Mouse (Mus musculus) limb, embryonic 13.5 days (tissue): ENCODE measurements around the gene Ltv1. TPM values are rescaled to one million over a fixed set of nuclear protein-coding genes. Genes with fewer than 3 reads are reported as not detected.
A peak's percentile ranks its signal among the peaks of the same experiment; 100 is the strongest.

ENCODE experiments used
- ATAC-seq: fragments of 200-750 bp; cut with Nextera tagmentation; 2 replicates; pipeline ENCODE4 v1.8.0; 2017; ENCODE audit warnings: low read depth, moderate number of reproducible peaks, moderate TSS enrichment; ENCODE audit not compliant: low FRiP score
- H3K27ac ChIP-seq: fragments of 300-500 bp; sonication (generic); 2 replicates; pipeline ENCODE4 v1.5.1; 2015; ENCODE audit warnings: inconsistent platforms, mild to moderate bottlenecking, moderate library complexity
- H3K27me3 ChIP-seq: fragments of 300-500 bp; sonication (generic); 2 replicates; pipeline ENCODE4 v1.6.1; 2015; ENCODE audit warnings: mild to moderate bottlenecking, inconsistent platforms
- H3K36me3 ChIP-seq: fragments of 300-500 bp; sonication (generic); 2 replicates; pipeline ENCODE4 v1.6.1; 2015; ENCODE audit warnings: inconsistent platforms, mild to moderate bottlenecking, moderate library complexity
- H3K4me1 ChIP-seq: fragments of 300-500 bp; sonication (generic); 2 replicates; pipeline ENCODE4 v1.6.1; 2015; ENCODE audit warnings: inconsistent platforms
- H3K4me2 ChIP-seq: fragments of 300-500 bp; sonication (generic); replicated peaks from 2 replicates; pipeline ENCODE4 v1.6.1; 2015; ENCODE audit warnings: inconsistent platforms, mild to moderate bottlenecking, moderate library complexity
- H3K4me3 ChIP-seq: fragments of 300-500 bp; sonication (generic); 2 replicates; pipeline ENCODE4 v1.5.1; 2015; ENCODE audit warnings: moderate library complexity, mild to moderate bottlenecking, inconsistent platforms
- H3K9ac ChIP-seq: fragments of 300-500 bp; sonication (generic); 2 replicates; pipeline ENCODE4 v1.6.1; 2015; ENCODE audit warnings: mild to moderate bottlenecking, inconsistent platforms
- H3K9me3 ChIP-seq: fragments of 300-500 bp; sonication (generic); 2 replicates; pipeline ENCODE4 v1.6.1; 2016; ENCODE audit warnings: inconsistent platforms
- WGBS: fragments of 180-500 bp; shearing (Covaris S2); methylation state at CpG from one replicate; pipeline ENCODE4 v1.1.7; 2015; 5-methylcytosine and 5-hydroxymethylcytosine counted together
- polyA plus RNA-seq: library from polyadenylated mRNA; unstranded; fragments of >200 nt; fragmentation: Nextera tagmentation; extraction: Ambion mirVana; gene quantifications from 2 replicates; pipeline ENCODE4 v1.2.1, GENCODE M21; 2015

Gene Ltv1
- polyA plus RNA-seq, 1 experiment from 2014 or later = 65.7 TPM

DNA sequence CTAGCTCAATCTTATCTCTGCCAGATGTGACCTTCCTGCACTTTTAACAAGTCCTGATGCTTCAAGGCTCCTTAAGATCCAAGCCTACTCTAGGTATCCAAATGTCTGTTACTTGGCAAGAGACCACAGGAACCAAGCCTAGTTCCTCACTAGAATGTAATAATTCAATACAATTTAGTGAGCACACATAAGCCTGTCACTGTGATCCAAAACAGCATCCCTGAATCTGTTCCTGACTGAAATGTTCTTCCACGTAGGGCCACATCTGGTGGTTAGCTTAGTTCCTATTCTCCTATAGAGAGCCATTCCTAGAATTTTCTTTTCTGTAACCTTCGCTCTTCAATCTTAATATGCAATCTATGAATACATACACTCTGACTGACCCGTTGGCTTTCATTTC lies 6.2 kb downstream of the Ltv1 start:
- Histone ChIP-seq H3K9ac (no peak overlapping the region), H3K4me1 (peaks cover 6% of the 10 kb centered on the region), H3K4me2 (no peak overlapping the region), H3K36me3 (peaks cover 78% of the 10 kb centered on the region), H3K9me3 (no peaks in the 10 kb centered on the region), H3K4me3 (no peak overlapping the region), H3K27ac (no peak overlapping the region), H3K27me3 (no peaks in the 10 kb centered on the region)
- WGBS = 81% methylated on average over 3 of the region's 3 CpGs
- ATAC-seq = no peak

GRCm38 (mm10) chr10:13184170-13184766 lies 8.7 kb downstream of the Ltv1 start:
- peaks cover 81% of the 10 kb centered on the region for H3K36me3 ChIP-seq
- no peak overlapping the region for H3K27ac ChIP-seq
- no peaks in the 10 kb centered on the region for H3K9me3 ChIP-seq
- H3K4me1 ChIP-seq = peaks cover 6% of the 10 kb centered on the region
- H3K4me2 ChIP-seq = no peak overlapping the region
- H3K4me3 ChIP-seq = no peak overlapping the region
- WGBS = 93% methylated on average over 4 of the region's 4 CpGs
- H3K9ac ChIP-seq = no peak overlapping the region
- H3K27me3 ChIP-seq = no peaks in the 10 kb centered on the region
- no peak for ATAC-seq

DNA sequence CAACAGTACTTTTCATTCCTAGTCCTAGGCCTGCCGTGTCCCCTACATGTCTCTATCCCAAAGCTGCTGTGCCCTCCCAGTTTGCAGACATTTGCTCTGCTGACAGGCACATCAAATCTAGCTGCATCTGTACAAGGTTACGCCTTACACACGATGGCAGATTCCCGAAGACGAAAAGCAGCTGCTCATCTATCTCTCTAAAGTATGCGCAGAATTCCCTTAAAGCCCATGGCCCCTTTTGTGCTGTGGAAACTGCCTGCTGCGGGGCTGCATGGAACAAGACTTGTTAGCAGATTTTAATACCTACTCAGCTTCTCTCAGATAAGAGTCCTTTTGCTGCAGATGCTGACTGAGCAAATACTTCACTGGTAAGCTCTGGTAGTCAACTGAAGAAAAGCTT lies 12.8 kb downstream of the Ltv1 start:
- H3K4me2 ChIP-seq = no peak overlapping the region
- WGBS = 80% methylated on average over 7 of the region's 7 CpGs
- no peak overlapping the region for H3K9ac ChIP-seq
- no peak overlapping the region for H3K4me3 ChIP-seq
- no peaks in the 10 kb centered on the region for H3K27me3 ChIP-seq
- H3K9me3 ChIP-seq = no peaks in the 10 kb centered on the region
- no peak for ATAC-seq
- peaks cover 9% of the 10 kb centered on the region for H3K4me1 ChIP-seq
- no peak overlapping the region for H3K27ac ChIP-seq
- peaks cover 80% of the 10 kb centered on the region for H3K36me3 ChIP-seq

DNA sequence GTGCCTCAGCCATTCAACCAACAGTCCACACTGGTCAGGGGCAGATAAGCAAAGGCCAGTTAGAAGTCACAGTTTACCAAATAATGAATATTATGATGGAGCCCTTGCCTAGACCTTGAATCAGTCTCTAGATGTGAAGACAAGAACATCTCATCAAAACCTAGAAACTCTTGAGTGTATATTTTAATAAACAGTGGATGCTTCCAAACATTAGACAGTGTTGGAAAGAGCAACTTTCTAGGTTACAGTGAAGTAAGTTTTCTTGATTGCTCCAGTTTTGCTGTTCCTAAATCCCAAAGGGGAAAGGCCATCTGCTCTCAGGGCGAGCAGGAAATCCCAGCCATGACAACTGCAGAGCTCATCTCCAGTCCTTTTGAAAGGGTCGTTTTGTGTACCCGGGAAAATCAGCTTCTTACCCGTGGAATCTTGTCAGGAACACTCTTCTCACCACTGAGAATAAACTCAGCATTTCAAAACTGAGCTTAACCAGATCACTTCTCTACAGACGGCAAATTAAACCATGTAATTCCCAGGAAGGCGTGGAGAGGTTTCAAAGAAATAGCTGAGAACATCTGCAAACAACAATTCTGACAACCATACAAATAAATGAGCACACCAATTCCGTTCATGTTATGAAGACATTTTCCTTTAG lies 14.9 kb downstream of the Ltv1 start, which contains the start of gene Zc2hc1b:
Gene Zc2hc1b, minus strand, starts transcription at position 51 of the 652 bp plus-strand sequence.
- Histone ChIP-seq H3K4me2 (no peak within 1 kb of the TSS), H3K27ac (no peak within 1 kb of the TSS), H3K9ac (no peak within 1 kb of the TSS), H3K36me3 (peaks cover 65% of the 10 kb centered on the region), H3K9me3 (no peaks in the 10 kb centered on the region), H3K4me3 (no peak within 1 kb of the TSS), H3K4me1 (peaks cover 4% of the 10 kb centered on the region), H3K27me3 (no peaks in the 10 kb centered on the region)
- ATAC-seq = no peak
- 78% methylated on average over 7 of the region's 7 CpGs for WGBS

DNA sequence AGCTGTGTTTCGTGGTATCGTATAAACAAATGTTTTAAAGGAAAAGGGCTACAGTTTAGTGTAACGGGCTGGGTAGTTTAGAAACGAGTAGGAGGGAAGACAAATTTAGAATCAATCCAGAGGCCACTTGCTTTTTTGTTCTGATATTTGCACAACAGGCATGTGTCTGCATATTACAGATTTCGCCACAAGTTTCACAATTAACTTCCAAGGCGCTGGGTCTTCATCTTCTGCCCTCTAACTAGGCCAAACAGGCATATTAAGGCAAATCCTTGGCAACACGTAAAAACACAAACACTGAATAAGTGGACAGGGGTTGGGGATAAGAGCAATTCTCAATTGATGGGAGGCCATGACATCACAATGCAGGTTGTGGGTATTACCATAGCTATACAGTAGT lies 17.1 kb downstream of the Ltv1 start:
- no peak for ATAC-seq
- Histone ChIP-seq H3K27ac (no peak overlapping the region), H3K4me3 (no peak overlapping the region), H3K4me1 (peaks cover 23% of the 10 kb centered on the region), H3K9ac (no peak overlapping the region), H3K27me3 (no peaks in the 10 kb centered on the region), H3K36me3 (peaks cover 47% of the 10 kb centered on the region), H3K9me3 (no peaks in the 10 kb centered on the region), H3K4me2 (no peak overlapping the region)
- WGBS = 75% methylated on average over 7 of the region's 7 CpGs

DNA sequence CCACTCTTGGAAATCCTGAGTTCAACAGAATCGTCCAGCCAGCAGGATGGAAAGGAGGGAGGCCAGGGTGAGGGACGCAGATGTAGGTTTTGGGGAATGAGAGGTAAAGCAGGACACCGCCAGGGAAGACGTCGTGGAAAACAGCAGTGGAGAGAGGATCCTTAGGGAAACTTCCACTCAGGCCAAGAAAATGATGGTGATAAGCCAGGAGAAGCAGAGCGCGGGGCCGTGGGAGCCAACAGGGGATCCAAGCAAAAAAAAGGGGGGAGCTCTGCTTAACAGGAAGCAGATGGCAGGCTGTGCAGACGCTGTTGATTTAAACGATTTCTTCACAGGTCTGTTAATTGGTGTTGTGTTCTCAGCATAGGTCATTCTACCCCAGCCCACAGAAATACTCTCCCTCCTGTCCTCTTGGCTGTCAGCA lies 20.2 kb downstream of the Ltv1 start:
- Histone ChIP-seq H3K4me1 (peaks cover 43% of the 10 kb centered on the region), H3K4me3 (no peak overlapping the region), H3K4me2 (peak overlapping the region; percentile 32), H3K27me3 (no peaks in the 10 kb centered on the region), H3K9me3 (no peaks in the 10 kb centered on the region), H3K27ac (peak overlapping the region; percentile 52; the same call in 1 of the 2 replicates), H3K9ac (no peak overlapping the region), H3K36me3 (peaks cover 18% of the 10 kb centered on the region)
- peak; percentile 70 for ATAC-seq
- 15% methylated on average over 10 of the region's 10 CpGs for WGBS

DNA sequence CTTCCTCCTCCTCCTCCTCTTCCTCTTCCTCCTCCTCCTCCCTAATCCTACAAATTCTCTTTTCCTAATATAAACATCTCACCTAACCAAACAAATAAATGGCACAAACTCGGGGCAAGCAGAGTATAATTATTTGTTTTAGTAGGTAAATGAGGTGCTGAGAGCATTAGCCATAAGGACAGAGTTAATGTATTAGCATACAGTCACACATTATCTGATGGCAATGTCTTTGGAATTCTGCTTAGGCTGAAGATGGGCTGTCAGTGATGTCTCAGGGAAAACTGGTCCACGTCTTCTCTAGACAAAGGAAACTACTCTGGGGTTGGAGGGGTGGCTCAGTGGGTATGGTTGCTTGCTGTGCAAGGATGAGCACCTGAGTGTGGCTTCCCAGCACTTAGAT lies 21.5 kb downstream of the Ltv1 start:
- H3K36me3 ChIP-seq = peaks cover 6% of the 10 kb centered on the region
- peaks cover 43% of the 10 kb centered on the region for H3K4me1 ChIP-seq
- no peak overlapping the region for H3K4me3 ChIP-seq
- H3K27me3 ChIP-seq = no peaks in the 10 kb centered on the region
- ATAC-seq = no peak
- 27% methylated on average over 2 of the region's 2 CpGs for WGBS
- H3K4me2 ChIP-seq = peak overlapping the region; percentile 27; the same call in 1 of the 2 replicates
- H3K9ac ChIP-seq = no peak overlapping the region
- H3K9me3 ChIP-seq = no peaks in the 10 kb centered on the region
- H3K27ac ChIP-seq = peak overlapping the region; percentile 33; the same call in 1 of the 2 replicates

GRCm38 (mm10) chr10:13170739-13171448 lies 22.1 kb downstream of the Ltv1 start:
- 0 out of 2 replicates have a peak, but pooled peaks cover under 1% of the 10 kb centered on the region for H3K36me3 ChIP-seq
- no peaks in the 10 kb centered on the region for H3K9me3 ChIP-seq
- peaks cover 43% of the 10 kb centered on the region for H3K4me1 ChIP-seq
- no peak overlapping the region for H3K4me3 ChIP-seq
- H3K4me2 ChIP-seq = peak overlapping the region; percentile 27; the same call in 1 of the 2 replicates
- H3K9ac ChIP-seq = no peak overlapping the region
- 11% methylated on average over 12 of the region's 12 CpGs for WGBS
- ATAC-seq = peak; percentile 70
- no peaks in the 10 kb centered on the region for H3K27me3 ChIP-seq
- peak overlapping the region; percentile 33 for H3K27ac ChIP-seq

GRCm38 (mm10) chr10:13168461-13168860 lies 24.5 kb downstream of the Ltv1 start:
- Histone ChIP-seq H3K36me3 (no peaks in the 10 kb centered on the region), H3K9ac (no peak overlapping the region), H3K9me3 (peaks cover 5% of the 10 kb centered on the region; the same call in 1 of the 2 replicates), H3K27ac (0 out of 2 replicates have a peak overlapping the region, but pooled peaks have one; percentile 10), H3K4me3 (no peak overlapping the region), H3K4me1 (peaks cover 40% of the 10 kb centered on the region), H3K4me2 (no peak overlapping the region), H3K27me3 (no peaks in the 10 kb centered on the region)
- ATAC-seq = no peak
- WGBS = 71% methylated on average over 5 of the region's 5 CpGs

DNA sequence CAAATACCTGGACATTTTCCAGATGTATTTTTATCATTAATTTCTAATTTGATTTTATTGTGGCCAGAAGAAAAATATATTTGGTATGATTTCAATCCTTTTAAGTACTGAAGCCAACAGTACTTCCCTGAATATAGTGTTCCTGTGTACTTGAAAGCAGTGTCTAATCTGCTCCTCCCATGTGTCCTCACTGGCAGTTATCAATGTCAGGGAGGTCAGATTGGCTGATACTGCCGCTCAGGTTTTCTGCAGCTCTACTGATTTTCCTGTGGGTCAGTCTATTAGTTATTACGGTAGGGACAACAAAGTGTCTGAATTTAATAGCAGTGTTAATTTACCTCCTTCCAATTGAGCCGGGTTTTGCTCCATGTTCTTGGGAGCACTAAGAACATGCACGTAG lies 30.9 kb downstream of the Ltv1 start:
- Histone ChIP-seq H3K27me3 (no peaks in the 10 kb centered on the region), H3K4me3 (no peak overlapping the region), H3K27ac (no peak overlapping the region), H3K4me2 (no peak overlapping the region), H3K36me3 (no peaks in the 10 kb centered on the region), H3K4me1 (no peaks in the 10 kb centered on the region), H3K9me3 (peaks cover 5% of the 10 kb centered on the region), H3K9ac (no peak overlapping the region)
- WGBS = 69% methylated on average over 4 of the region's 4 CpGs
- no peak for ATAC-seq

DNA sequence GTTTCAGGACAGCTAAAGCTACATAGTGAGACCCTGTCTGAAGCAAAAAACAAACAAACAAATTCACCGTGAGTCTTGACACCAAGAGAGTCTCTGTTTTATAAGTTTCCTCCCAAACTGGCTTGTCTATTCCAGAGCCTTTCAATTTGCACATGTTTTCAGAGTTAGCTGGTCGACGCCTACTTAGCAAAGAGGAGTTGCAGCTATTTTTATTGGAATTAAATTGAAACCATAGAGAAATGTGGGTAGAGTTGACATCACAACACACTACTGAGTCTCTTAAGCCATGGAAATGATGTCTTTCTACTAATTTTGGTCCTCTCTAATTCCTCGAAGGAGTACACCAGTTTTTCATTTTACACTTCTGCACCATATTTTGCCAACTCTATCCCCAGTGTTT lies 32.1 kb downstream of the Ltv1 start:
- Histone ChIP-seq H3K4me2 (no peak overlapping the region), H3K27me3 (no peaks in the 10 kb centered on the region), H3K4me1 (no peaks in the 10 kb centered on the region), H3K9me3 (peaks cover 5% of the 10 kb centered on the region), H3K27ac (no peak overlapping the region), H3K36me3 (no peaks in the 10 kb centered on the region), H3K9ac (no peak overlapping the region), H3K4me3 (no peak overlapping the region)
- WGBS = 78% methylated on average over 4 of the region's 4 CpGs
- no peak for ATAC-seq

GRCm38 (mm10) chr10:13155377-13155776 lies 37.6 kb downstream of the Ltv1 start:
- H3K27me3 ChIP-seq = no peaks in the 10 kb centered on the region
- H3K9ac ChIP-seq = no peak overlapping the region
- H3K27ac ChIP-seq = no peak overlapping the region
- WGBS = 79% methylated on average over 5 of the region's 5 CpGs
- 0 out of 2 replicates have a peak, but pooled peaks cover 7% of the 10 kb centered on the region for H3K4me1 ChIP-seq
- H3K9me3 ChIP-seq = no peaks in the 10 kb centered on the region; the same call in 1 of the 2 replicates
- no peak overlapping the region for H3K4me2 ChIP-seq
- no peak overlapping the region for H3K4me3 ChIP-seq
- H3K36me3 ChIP-seq = no peaks in the 10 kb centered on the region
- no peak for ATAC-seq
